Mouse (Mus musculus) intestine, embryonic 15.5 days (tissue): Measurements from ENCODE around the gene Ufc1. TPM values are rescaled to one million over a fixed set of nuclear protein-coding genes. Genes with fewer than 3 reads are reported as not detected.
"Not testable (repeated sequence)": the region's sequence is repeated elsewhere in the genome, so short reads cannot be mapped to it uniquely, and the experiment has no call there.

Source experiments
- ATAC-seq: fragments of 200-750 bp; cut with Nextera tagmentation; 2 replicates; pipeline ENCODE4 v1.8.0; 2017; ENCODE audit warnings: moderate TSS enrichment, moderate library complexity
- H3K27ac ChIP-seq: fragments of 300-500 bp; sonication (generic); 2 replicates; pipeline ENCODE4 v1.5.1; 2015; ENCODE audit warnings: mild to moderate bottlenecking, inconsistent platforms
- H3K27me3 ChIP-seq: fragments of 300-500 bp; sonication (generic); replicated peaks from 2 replicates; pipeline ENCODE4 v1.6.1; 2015; ENCODE audit warnings: inconsistent platforms
- H3K36me3 ChIP-seq: fragments of 300-500 bp; sonication (generic); 2 replicates; pipeline ENCODE4 v1.6.1; 2015; ENCODE audit warnings: inconsistent platforms
- H3K4me1 ChIP-seq: fragments of 300-500 bp; sonication (generic); replicated peaks from 2 replicates; pipeline ENCODE4 v1.6.1; 2015; ENCODE audit warnings: inconsistent platforms
- H3K4me2 ChIP-seq: fragments of 300-500 bp; sonication (generic); replicated peaks from 2 replicates; pipeline ENCODE4 v1.6.1; 2015; ENCODE audit warnings: mild to moderate bottlenecking, inconsistent platforms
- H3K4me3 ChIP-seq: fragments of 300-500 bp; sonication (generic); replicated peaks from 2 replicates; pipeline ENCODE4 v1.5.1; 2015; ENCODE audit warnings: inconsistent platforms
- H3K9ac ChIP-seq: fragments of 300-500 bp; sonication (generic); 2 replicates; pipeline ENCODE4 v1.6.1; 2015; ENCODE audit warnings: inconsistent platforms
- H3K9me3 ChIP-seq: fragments of 300-500 bp; sonication (generic); 2 replicates; pipeline ENCODE4 v1.6.1; 2016; ENCODE audit warnings: inconsistent platforms
- WGBS: fragments of 180-500 bp; shearing (Covaris S2); methylation state at CpG from one replicate; pipeline ENCODE4 v1.1.7; 2015; 5-methylcytosine and 5-hydroxymethylcytosine counted together
- polyA plus RNA-seq: library from polyadenylated mRNA; unstranded; fragments of >200 nt; fragmentation: Nextera tagmentation; extraction: Ambion mirVana; gene quantifications from 2 replicates; pipeline ENCODE4 v1.2.1, GENCODE M21; 2015

Gene Ufc1
- polyA plus RNA-seq, 1 experiment from 2014 or later = 108 TPM

DNA sequence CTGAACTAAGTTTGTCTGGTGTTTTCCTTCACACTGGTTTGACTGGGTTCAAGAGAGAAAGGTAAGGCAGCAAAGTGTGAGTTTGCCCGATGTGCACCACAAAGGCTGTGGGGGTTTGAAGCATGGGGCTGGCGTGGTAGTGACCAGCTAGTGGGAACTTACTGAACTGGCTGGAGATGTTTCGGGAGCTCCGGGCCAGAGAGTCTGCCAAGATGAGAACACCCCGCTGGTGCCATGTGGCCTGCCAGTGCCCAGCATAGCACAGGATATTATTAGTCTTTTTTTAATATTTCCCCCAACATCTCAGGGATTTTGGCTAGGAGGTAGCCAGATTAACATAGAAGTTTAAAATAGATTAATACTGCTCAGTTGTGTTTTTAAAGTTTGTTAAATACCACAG is 25.3 kb upstream of the Ufc1 start:
- no peak for ATAC-seq
- no peak overlapping the region for H3K4me3 ChIP-seq
- peak overlapping the region; percentile 22; the same call in 1 of the 2 replicates for H3K4me2 ChIP-seq
- no peaks in the 10 kb centered on the region for H3K27me3 ChIP-seq
- no peak overlapping the region for H3K27ac ChIP-seq
- H3K36me3 ChIP-seq = no peaks in the 10 kb centered on the region
- H3K9me3 ChIP-seq = no peaks in the 10 kb centered on the region
- WGBS = 25% methylated on average over 5 of the region's 5 CpGs
- peaks cover 3% of the 10 kb centered on the region; the same call in 1 of the 2 replicates for H3K4me1 ChIP-seq
- H3K9ac ChIP-seq = no peak overlapping the region

DNA sequence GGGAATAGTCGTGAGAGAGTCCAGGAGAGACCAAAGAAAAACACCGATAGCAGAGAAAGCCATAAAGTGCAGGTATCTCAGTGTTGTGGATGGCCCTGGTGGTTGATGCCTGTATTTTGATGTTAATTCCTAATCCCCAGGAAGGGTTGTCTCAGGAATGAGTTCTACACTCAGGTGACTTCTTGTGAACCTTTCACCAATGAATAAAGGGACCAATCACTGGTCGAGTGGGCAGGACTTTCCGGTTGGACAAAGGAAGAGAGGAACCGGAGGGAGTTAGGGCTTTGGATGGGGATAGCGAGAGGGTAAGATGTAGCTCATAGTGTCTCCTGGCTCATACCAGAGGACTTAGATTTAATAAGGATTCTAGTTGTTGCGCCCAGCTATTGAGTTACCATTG is 24.9 kb upstream of the Ufc1 start:
- Histone ChIP-seq H3K4me3 (no peak overlapping the region), H3K4me2 (peak overlapping the region; percentile 22; the same call in 1 of the 2 replicates), H3K9ac (no peak overlapping the region), H3K9me3 (no peaks in the 10 kb centered on the region), H3K27me3 (no peaks in the 10 kb centered on the region), H3K36me3 (no peaks in the 10 kb centered on the region), H3K27ac (no peak overlapping the region), H3K4me1 (peaks cover 3% of the 10 kb centered on the region; the same call in 1 of the 2 replicates)
- 0 out of 2 replicates have a peak, but pooled peaks have one; percentile 42 for ATAC-seq
- 15% methylated on average over 7 of the region's 7 CpGs for WGBS

DNA sequence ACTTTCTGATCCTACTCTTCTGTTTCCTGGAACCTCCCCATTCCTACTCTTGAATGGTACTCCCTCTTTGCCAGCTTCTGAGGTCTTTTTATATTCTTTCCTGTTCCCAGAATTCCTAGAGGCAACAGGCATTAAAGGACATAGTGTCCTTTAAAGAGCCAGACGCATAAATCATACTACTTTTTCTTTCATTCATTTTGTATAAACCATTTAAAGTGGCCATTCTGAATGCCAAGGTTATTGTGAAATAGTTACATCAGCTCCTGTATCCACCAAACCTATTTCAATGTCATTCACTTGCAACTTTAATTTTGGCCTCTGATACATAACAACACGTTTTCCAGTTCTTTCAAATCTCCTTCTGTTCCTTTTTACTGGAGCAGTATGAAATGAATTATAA is 14.5 kb upstream of the Ufc1 start:
- ATAC-seq = no peak
- WGBS = 67% methylated on average over 2 of the region's 2 CpGs
- H3K27me3 ChIP-seq = no peaks in the 10 kb centered on the region

DNA sequence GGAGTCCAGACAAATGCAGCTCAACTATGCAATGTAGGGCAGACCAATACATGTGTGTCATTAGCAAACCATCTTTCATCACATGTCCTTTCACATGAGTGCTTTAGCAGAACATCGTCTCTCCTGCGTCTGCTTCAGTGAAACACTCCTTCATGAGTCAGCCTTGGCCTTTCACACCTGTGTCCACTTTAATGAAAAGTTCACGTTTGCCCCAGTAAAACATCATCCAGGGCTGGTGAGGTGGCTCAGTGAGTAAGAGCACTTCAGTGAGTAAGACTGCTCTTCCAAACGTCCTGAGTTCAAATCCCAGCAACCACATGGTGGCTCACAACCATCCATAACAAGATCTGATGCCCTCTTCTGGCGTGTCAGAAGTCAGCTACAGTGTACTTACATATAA is 11.3 kb upstream of the Ufc1 start:
- H3K36me3 ChIP-seq, H3K27ac ChIP-seq, H3K4me3 ChIP-seq, H3K4me2 ChIP-seq, H3K4me1 ChIP-seq, H3K9ac ChIP-seq, H3K27me3 ChIP-seq, H3K9me3 ChIP-seq, ATAC-seq: not testable (repeated sequence)
- 74% methylated on average over 5 of the region's 5 CpGs for WGBS

More for the DNA sequence above, 14.5 kb upstream of the Ufc1 start:
- no peak overlapping the region for H3K27ac ChIP-seq
- H3K9me3 ChIP-seq = no peaks in the 10 kb centered on the region
- H3K4me1 ChIP-seq = no peaks in the 10 kb centered on the region
- no peak overlapping the region for H3K9ac ChIP-seq
- H3K4me2 ChIP-seq = no peak overlapping the region
- H3K36me3 ChIP-seq = no peaks in the 10 kb centered on the region
- no peak overlapping the region for H3K4me3 ChIP-seq

DNA sequence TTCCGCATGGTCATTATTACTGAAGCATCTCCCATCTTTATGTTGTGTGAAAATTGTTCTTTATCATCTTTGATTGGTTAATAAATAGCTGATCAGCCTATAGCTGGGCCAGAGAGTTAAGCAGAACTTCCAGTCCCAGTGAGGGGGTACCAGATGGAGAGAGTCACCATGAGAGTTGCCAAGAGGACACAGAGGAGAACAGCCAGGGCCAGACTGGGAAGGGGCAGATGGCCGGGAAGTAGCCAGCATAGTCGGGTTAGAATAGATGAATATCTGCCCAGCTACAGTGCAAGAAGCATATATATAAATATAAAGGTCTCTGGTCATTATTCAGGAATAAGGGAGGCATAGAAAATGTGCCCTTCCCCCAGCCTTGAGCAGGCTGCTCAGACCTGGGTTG is 3.4 kb upstream of the Ufc1 start:
- Histone ChIP-seq H3K27ac (no peak overlapping the region), H3K4me2 (no peak overlapping the region), H3K4me1 (peaks cover 3% of the 10 kb centered on the region; the same call in 1 of the 2 replicates), H3K27me3 (no peaks in the 10 kb centered on the region), H3K36me3 (no peaks in the 10 kb centered on the region), H3K4me3 (no peak overlapping the region), H3K9me3 (no peaks in the 10 kb centered on the region), H3K9ac (no peak overlapping the region)
- ATAC-seq = no peak
- 55% methylated on average over 3 of the region's 3 CpGs for WGBS

DNA sequence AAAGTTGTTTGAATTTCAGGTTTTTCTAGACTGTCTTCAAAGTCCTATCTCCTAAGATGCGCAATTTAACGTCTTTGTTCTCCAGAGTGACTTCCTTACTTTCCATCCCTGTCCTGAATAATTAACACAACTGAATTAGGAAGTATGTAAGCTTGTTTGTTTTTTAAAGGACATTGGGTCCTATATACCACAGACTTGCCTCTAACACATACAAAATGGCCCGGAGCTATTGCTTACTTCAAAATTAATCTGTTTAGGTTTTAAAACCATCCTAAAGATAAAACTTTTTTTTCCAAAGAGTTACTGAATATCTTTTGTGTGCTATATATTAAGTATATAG is 209 bp upstream of the Ufc1 start:
- Histone ChIP-seq H3K4me1 (peaks cover 3% of the 10 kb centered on the region; the same call in 1 of the 2 replicates), H3K9me3 (no peaks in the 10 kb centered on the region), H3K9ac (no peak overlapping the region), H3K27me3 (no peaks in the 10 kb centered on the region), H3K4me2 (peak overlapping the region; percentile 66), H3K36me3 (peaks cover under 1% of the 10 kb centered on the region; the same call in 1 of the 2 replicates), H3K27ac (peak overlapping the region; percentile 97), H3K4me3 (peak overlapping the region; percentile 71)
- ATAC-seq = peak; percentile 26
- WGBS = 13% methylated on average over 3 of the region's 3 CpGs

DNA sequence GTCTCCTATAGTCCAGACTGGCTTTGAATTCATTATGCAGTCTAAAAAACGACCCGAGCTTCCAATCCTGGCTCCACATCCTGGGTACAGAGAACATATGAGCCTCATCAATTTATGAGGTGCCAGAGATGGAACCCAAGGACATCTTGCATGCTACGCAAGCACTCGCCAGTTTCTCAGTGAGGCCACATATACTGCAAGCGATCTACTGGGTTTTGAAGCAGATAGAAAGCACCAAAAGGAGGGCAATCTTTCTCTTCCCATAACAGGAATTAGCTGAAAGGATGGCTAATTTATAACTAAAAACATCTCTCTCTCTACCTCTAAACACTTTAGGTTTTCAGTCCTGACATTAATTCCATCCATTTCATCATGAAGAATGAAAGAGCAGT is 922 bp downstream of the Ufc1 start:
- Histone ChIP-seq H3K4me2 (peak overlapping the region; percentile 66), H3K9ac (peak overlapping the region; percentile 78), H3K36me3 (peaks cover 10% of the 10 kb centered on the region; the same call in 1 of the 2 replicates), H3K9me3 (no peaks in the 10 kb centered on the region), H3K4me3 (peak overlapping the region; percentile 71), H3K27ac (peak overlapping the region; percentile 97; the same call in 1 of the 2 replicates), H3K27me3 (no peaks in the 10 kb centered on the region), H3K4me1 (peaks cover 3% of the 10 kb centered on the region; the same call in 1 of the 2 replicates)
- 33% methylated on average over 5 of the region's 5 CpGs for WGBS
- ATAC-seq = no peak

DNA sequence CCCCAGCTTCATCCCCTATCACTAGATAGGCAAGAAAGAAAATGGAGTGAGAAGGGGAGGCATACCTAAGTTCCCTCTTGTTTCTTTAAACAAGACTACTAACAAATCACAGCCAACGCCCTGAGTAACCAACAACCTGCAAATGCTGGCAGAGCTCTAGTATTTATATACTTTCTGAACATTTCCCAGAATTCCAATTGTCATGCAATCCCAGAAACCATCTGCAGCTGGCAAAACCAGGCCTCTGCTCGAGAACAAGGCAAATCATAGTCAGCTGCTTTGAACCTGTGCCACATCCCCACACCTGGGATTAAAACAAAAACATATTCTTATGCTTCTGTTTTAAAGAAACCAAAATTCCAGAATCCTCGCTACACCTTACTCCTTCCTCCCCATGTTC is 1.5 kb downstream of the Ufc1 start:
- H3K27ac ChIP-seq = no peak overlapping the region
- H3K9me3 ChIP-seq = no peaks in the 10 kb centered on the region
- ATAC-seq = no peak
- H3K27me3 ChIP-seq = no peaks in the 10 kb centered on the region
- WGBS = 84% methylated on average over 3 of the region's 3 CpGs
- H3K4me3 ChIP-seq = no peak overlapping the region
- peaks cover 3% of the 10 kb centered on the region; the same call in 1 of the 2 replicates for H3K4me1 ChIP-seq
- peaks cover 15% of the 10 kb centered on the region; the same call in 1 of the 2 replicates for H3K36me3 ChIP-seq
- H3K4me2 ChIP-seq = peak overlapping the region; percentile 66
- H3K9ac ChIP-seq = no peak overlapping the region

DNA sequence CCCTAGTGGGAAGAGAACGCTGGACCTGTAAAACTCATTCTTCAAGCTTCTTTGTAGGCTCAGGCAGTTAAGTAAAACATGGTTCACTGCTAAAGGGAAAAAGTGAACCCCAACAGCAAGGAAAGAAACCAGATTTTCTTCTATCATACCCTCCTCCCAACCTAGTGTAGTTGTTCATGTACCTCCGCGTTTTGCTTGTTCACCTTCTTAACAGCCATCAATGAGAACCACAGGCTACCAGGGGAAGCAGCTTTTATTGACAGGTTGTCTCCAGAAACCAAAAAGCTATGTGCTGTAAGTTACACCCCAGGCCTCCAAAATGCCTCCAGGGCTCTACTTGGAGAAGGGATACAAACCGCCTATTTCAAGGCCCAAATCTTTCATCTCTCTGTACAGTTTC is 6.5 kb downstream of the Ufc1 start:
- WGBS = 65% methylated on average over 4 of the region's 4 CpGs
- H3K36me3 ChIP-seq = peaks cover 25% of the 10 kb centered on the region; the same call in 1 of the 2 replicates
- H3K4me2 ChIP-seq = peak overlapping the region; percentile 81
- H3K27ac ChIP-seq = peak overlapping the region; percentile 18; the same call in 1 of the 2 replicates
- no peaks in the 10 kb centered on the region for H3K9me3 ChIP-seq
- no peak for ATAC-seq
- peaks cover 16% of the 10 kb centered on the region for H3K4me1 ChIP-seq
- no peaks in the 10 kb centered on the region for H3K27me3 ChIP-seq
- H3K4me3 ChIP-seq = peak overlapping the region; percentile 99; the same call in 1 of the 2 replicates
- H3K9ac ChIP-seq = no peak overlapping the region

DNA sequence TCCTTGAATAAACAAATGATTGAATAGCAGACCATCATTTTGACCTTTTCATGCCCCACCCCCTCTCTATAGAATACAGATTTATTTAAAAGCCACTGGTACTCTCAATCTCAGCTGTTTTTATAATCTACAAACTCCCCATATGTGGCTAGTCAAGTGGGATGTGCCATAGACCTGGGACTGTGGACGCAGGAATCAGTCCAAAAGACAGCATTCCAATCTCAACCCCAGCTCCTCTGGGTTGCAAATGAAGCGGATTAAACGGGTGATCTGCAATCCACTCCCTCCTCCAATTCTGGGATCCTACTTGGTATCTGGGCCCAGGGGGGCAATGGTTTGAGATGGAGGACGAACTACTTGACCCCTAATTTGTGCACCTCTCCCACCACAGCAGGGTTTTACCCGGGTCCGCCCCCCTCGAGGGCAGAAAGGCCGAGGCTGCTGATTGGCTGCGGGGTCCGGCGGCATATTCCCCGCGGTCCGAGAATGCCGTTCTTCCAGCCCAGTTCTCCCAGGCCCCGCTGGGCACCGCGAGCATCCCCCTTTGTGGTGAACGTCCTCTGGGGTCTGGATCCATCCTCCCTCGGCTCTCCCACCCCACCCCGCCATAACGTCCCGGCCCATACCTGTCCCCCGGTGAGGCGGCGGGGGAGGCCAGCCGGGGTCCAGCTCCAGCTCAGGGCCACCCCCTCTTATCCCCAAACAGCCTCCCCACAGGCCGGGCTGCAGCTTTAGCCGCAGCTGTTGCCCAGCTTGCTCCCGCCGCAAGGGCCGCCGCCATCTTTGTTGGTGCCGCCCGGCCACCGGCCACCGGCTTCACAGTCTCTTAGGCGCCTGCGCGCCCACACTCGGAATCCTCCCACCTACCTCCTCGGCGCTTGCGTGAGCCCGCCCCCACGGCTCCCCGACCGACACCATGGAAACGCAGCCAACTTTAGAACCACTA is 7.4 kb downstream of the Ufc1 start, which contains the start of gene Usp21:
TSS of gene Usp21 (minus strand) at position 856 of the 946 bp plus-strand sequence.
- ATAC-seq = peak; percentile 96
- no peaks in the 10 kb centered on the region for H3K27me3 ChIP-seq
- peak within 1 kb of the TSS; percentile 99 for H3K4me3 ChIP-seq
- H3K9me3 ChIP-seq = no peaks in the 10 kb centered on the region
- H3K36me3 ChIP-seq = peaks cover 28% of the 10 kb centered on the region
- H3K27ac ChIP-seq = peak within 1 kb of the TSS; percentile 91
- H3K4me2 ChIP-seq = peak within 1 kb of the TSS; percentile 81
- H3K9ac ChIP-seq = peak within 1 kb of the TSS; percentile 95
- H3K4me1 ChIP-seq = peaks cover 15% of the 10 kb centered on the region
- under 1% methylated on average over 49 of the region's 49 CpGs for WGBS

DNA sequence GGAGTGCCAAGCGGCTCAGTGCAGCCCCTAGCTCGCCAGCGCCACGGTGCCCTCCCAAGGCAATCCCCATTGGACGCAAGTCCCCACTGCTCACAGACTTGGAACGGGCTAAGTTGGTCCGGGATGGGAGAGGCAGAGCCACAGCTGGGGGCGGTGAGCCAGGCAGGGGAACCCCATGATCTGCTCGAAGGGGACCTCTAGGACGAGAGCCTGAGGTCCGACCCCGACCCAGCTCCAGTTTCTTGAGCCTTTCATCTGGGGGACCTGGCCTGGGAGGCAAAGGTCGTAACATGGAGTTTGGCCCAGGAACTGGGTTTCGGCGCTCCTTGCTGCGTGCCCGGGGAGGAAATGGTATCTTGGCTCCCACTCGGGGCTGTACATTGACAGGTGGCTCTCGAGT is 8.3 kb downstream of the Ufc1 start:
- H3K36me3 ChIP-seq = peaks cover 32% of the 10 kb centered on the region
- H3K4me2 ChIP-seq = peak overlapping the region; percentile 81; the same call in 1 of the 2 replicates
- H3K9me3 ChIP-seq = no peaks in the 10 kb centered on the region
- no peak for ATAC-seq
- H3K4me1 ChIP-seq = peaks cover 22% of the 10 kb centered on the region
- peak overlapping the region; percentile 99; the same call in 1 of the 2 replicates for H3K4me3 ChIP-seq
- WGBS = 87% methylated on average over 19 of the region's 19 CpGs
- no peak overlapping the region for H3K27ac ChIP-seq
- peak overlapping the region; percentile 2; the same call in 1 of the 2 replicates for H3K9ac ChIP-seq
- no peaks in the 10 kb centered on the region for H3K27me3 ChIP-seq

DNA sequence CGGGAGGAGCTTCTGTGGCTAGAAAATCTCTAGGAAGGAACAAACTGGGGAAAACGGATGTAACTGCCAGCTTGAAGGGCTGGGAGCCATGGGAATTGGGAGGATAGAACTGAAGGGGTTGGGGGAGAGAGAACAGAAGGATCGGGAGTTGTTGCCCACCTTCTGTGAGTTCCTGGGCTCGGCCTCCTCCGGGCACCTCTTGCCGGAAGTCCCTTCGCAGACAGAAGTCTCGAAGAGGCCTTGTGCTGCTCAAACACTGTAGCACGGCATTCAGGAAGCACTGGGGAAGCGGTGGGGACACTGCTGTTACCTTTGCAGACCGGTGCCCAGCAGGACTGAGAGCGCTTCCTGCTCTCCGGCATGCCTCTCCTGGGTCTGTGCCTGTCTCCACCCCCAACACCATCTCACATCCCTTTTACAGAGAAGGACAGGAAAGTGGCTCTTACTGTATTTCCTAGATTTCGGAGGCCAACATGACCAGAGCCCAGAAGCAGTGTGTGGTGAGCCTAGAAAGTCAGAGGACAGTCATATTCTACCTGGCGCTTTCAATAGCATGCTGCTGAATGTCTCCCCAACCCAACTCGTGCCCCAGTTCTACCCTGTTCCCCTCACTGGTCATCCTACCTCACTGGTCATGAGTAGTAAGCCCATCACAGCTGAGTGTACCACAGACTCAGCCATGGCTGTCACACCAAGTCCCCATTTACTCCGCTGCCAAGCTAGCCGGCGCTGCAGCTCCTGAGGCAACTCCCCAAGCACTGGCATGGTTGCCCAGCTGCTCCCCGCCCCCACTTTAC is 9.5 kb downstream of the Ufc1 start:
- ATAC-seq = no peak
- peak overlapping the region; percentile 6; the same call in 1 of the 2 replicates for H3K4me2 ChIP-seq
- H3K27me3 ChIP-seq = no peaks in the 10 kb centered on the region
- H3K4me1 ChIP-seq = peaks cover 26% of the 10 kb centered on the region
- 87% methylated on average over 20 of the region's 20 CpGs for WGBS
- H3K4me3 ChIP-seq = no peak overlapping the region
- peaks cover 32% of the 10 kb centered on the region for H3K36me3 ChIP-seq
- no peaks in the 10 kb centered on the region for H3K9me3 ChIP-seq
- 0 out of 2 replicates have a peak overlapping the region, but pooled peaks have one; percentile 3 for H3K27ac ChIP-seq
- no peak overlapping the region for H3K9ac ChIP-seq
